ENCODE assay signal across 8 mouse cellular contexts in genomic region chrX:11493526-11494245, GRCm38 (mm10).
DNase-seq lines count a peak whose midpoint lies in the region; ATAC-seq and TF ChIP-seq lines count a peak whose summit lies in the region.

No protein-coding gene starts in this region.

- WGBS in kidney, postnatal 0 days, result 39% methylated on average over 19 of the region's 19 CpGs
- 23% methylated on average over 19 of the region's 19 CpGs for WGBS in embryonic facial prominence, embryonic 15.5 days
- WGBS in hindbrain, embryonic 14.5 days, result 27% methylated on average over 19 of the region's 19 CpGs
- WGBS in midbrain, embryonic 16.5 days, result 39% methylated on average over 17 of the region's 19 CpGs

- DNase-seq in kidney, postnatal 0 days (ENCODE audit: low spot score), result no peak
- DNase-seq in kidney, adult 18-20 months, result no peak
- peak; percentile 26 for DNase-seq in hindbrain, embryonic 14.5 days (ENCODE audit: low spot score)
- no peak for DNase-seq in urinary bladder, adult 18-20 months (ENCODE audit: low spot score in 2 of 2)
- DNase-seq in left cerebral cortex, adult 8-10 months (ENCODE audit: low spot score in 2 of 2), result no peak
- no peak for DNase-seq in testis, postnatal 14 days (ENCODE audit: low spot score)

- TF ChIP-seq CTCF in kidney, postnatal 0 days (IDR thresholded peaks at IDR 0.05; ENCODE audit: low read depth), result no peak

- no peaks in the 10 kb centered on the region for H3K9me3 ChIP-seq in kidney, postnatal 0 days (replicated peaks; ENCODE audit: low read length)
- no peaks in the 10 kb centered on the region for H3K9me3 ChIP-seq in embryonic facial prominence, embryonic 15.5 days (replicated peaks)
- H3K9me3 ChIP-seq in hindbrain, embryonic 14.5 days (ENCODE audit: control insufficient read depth, low read length), result no peaks in the 10 kb centered on the region
- H3K9me3 ChIP-seq in midbrain, embryonic 16.5 days (replicated peaks; ENCODE audit: control insufficient read depth, low read length, poor library complexity, severe bottlenecking), result no peaks in the 10 kb centered on the region

- no peak overlapping the region for H3K9ac ChIP-seq in kidney, postnatal 0 days (ENCODE audit: low read depth, low read length)
- H3K9ac ChIP-seq in embryonic facial prominence, embryonic 15.5 days, result no peak overlapping the region
- peak overlapping the region; percentile 39; the same call in 1 of the 2 replicates for H3K9ac ChIP-seq in hindbrain, embryonic 14.5 days
- H3K9ac ChIP-seq in midbrain, embryonic 16.5 days (ENCODE audit: low read depth, low read length), result peak overlapping the region; percentile 52; the same call in 1 of the 2 replicates

- H3K4me3 ChIP-seq in kidney, postnatal 0 days (replicated peaks; ENCODE audit: low read depth, low read length), result no peak overlapping the region
- peak overlapping the region; percentile 22 for H3K4me3 ChIP-seq in embryonic facial prominence, embryonic 15.5 days (replicated peaks)
- no peak overlapping the region for H3K4me3 ChIP-seq in hindbrain, embryonic 14.5 days (replicated peaks; ENCODE audit: low read length)
- no peak overlapping the region for H3K4me3 ChIP-seq in midbrain, embryonic 16.5 days (ENCODE audit: low read depth, low read length)

- peak overlapping the region; percentile 38 for H3K4me2 ChIP-seq in kidney, postnatal 0 days (ENCODE audit: low read length)
- peak overlapping the region; percentile 46 for H3K4me2 ChIP-seq in embryonic facial prominence, embryonic 15.5 days (replicated peaks)
- peak overlapping the region; percentile 42 for H3K4me2 ChIP-seq in hindbrain, embryonic 14.5 days (replicated peaks)
- peak overlapping the region; percentile 46 for H3K4me2 ChIP-seq in midbrain, embryonic 16.5 days (ENCODE audit: low read length)

- no peaks in the 10 kb centered on the region for H3K4me1 ChIP-seq in kidney, postnatal 0 days (replicated peaks; ENCODE audit: insufficient read depth, low read length)
- H3K4me1 ChIP-seq in embryonic facial prominence, embryonic 15.5 days, result peaks cover 16% of the 10 kb centered on the region
- peaks cover 31% of the 10 kb centered on the region; the same call in 1 of the 2 replicates for H3K4me1 ChIP-seq in hindbrain, embryonic 14.5 days (replicated peaks; ENCODE audit: control insufficient read depth, insufficient read depth, low read length)
- H3K4me1 ChIP-seq in midbrain, embryonic 16.5 days (ENCODE audit: control insufficient read depth, insufficient read depth, low read length), result peaks cover 24% of the 10 kb centered on the region

- H3K27me3 ChIP-seq in kidney, postnatal 0 days (ENCODE audit: insufficient read depth, low read length), result peaks cover 4% of the 10 kb centered on the region; the same call in 1 of the 2 replicates
- no peaks in the 10 kb centered on the region for H3K27me3 ChIP-seq in embryonic facial prominence, embryonic 15.5 days
- no peaks in the 10 kb centered on the region; the same call in 1 of the 2 replicates for H3K27me3 ChIP-seq in hindbrain, embryonic 14.5 days (ENCODE audit: control insufficient read depth, insufficient read depth, low read length)
- H3K27me3 ChIP-seq in midbrain, embryonic 16.5 days (ENCODE audit: control insufficient read depth, insufficient read depth, low read depth, low read length), result no peaks in the 10 kb centered on the region

- H3K36me3 ChIP-seq in kidney, postnatal 0 days (ENCODE audit: insufficient read depth, low read length), result no peaks in the 10 kb centered on the region
- no peaks in the 10 kb centered on the region for H3K36me3 ChIP-seq in embryonic facial prominence, embryonic 15.5 days
- no peaks in the 10 kb centered on the region for H3K36me3 ChIP-seq in hindbrain, embryonic 14.5 days (replicated peaks; ENCODE audit: control insufficient read depth, insufficient read depth)
- H3K36me3 ChIP-seq in midbrain, embryonic 16.5 days (ENCODE audit: control insufficient read depth, insufficient read depth, low read length), result no peaks in the 10 kb centered on the region

- ATAC-seq in kidney, postnatal 0 days (replicated peaks; ENCODE audit: low FRiP score, low read depth), result no peak; the same call in 1 of the 2 replicates
- ATAC-seq in embryonic facial prominence, embryonic 15.5 days (ENCODE audit: insufficient number of reproducible peaks, low FRiP score, low TSS enrichment, low read depth), result no peak
- ATAC-seq in hindbrain, embryonic 14.5 days (ENCODE audit: low FRiP score), result peak; percentile 81
- ATAC-seq in midbrain, embryonic 16.5 days, result peak; percentile 67

- no peak overlapping the region for H3K27ac ChIP-seq in kidney, postnatal 0 days
- H3K27ac ChIP-seq in embryonic facial prominence, embryonic 15.5 days (replicated peaks), result no peak overlapping the region; the same call in 1 of the 2 replicates
- peak overlapping the region; percentile 89 for H3K27ac ChIP-seq in hindbrain, embryonic 14.5 days
- H3K27ac ChIP-seq in midbrain, embryonic 16.5 days (ENCODE audit: low read length), result peak overlapping the region; percentile 89

Comparison
In these comparisons a context has a peak if more than half of its experiments do, and no peak if none do; other contexts are left out.
1. ATAC-seq: peak in hindbrain, embryonic 14.5 days (single experiment) and midbrain, embryonic 16.5 days (single experiment); none in kidney, postnatal 0 days (single experiment) and embryonic facial prominence, embryonic 15.5 days (single experiment).
2. H3K27ac ChIP-seq: peak in hindbrain, embryonic 14.5 days (single experiment) and midbrain, embryonic 16.5 days (single experiment); none in kidney, postnatal 0 days (single experiment) and embryonic facial prominence, embryonic 15.5 days (single experiment).
3. H3K9ac ChIP-seq: peak in hindbrain, embryonic 14.5 days (single experiment) and midbrain, embryonic 16.5 days (single experiment); none in kidney, postnatal 0 days (single experiment) and embryonic facial prominence, embryonic 15.5 days (single experiment).
4. Peak in every context shown above with its lines, with median percentiles within 50 percentile points of each other: H3K4me2 ChIP-seq.